Mouse (Mus musculus): Measurements from ENCODE around the gene Chtop. TPM values are rescaled to one million over a fixed set of nuclear protein-coding genes. Genes with fewer than 3 reads are reported as not detected.
A peak's percentile ranks its signal among the peaks of the same experiment; 100 is the strongest.

Chtop gene
- total and polyA plus RNA-seq, 2 experiments from 2014 or later, result 162 to 220 TPM

DNA sequence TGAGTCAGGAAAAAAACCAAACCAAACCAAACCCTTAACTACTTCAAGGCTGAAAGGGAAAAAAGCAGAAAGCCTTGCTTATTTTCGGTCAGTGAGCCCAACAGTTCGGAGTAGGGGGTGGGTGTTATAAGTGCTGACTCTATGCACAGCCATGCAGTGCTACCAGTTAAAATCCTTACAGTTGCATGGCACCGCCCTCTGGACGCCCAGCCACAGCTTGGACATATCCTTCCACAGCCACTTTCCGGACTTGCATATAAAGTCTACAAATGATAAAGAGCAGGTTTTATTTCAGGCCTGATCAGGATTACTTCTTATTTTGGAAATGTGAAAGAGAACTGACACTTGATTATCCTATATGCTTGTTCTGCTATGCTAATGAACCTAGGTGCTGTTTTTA lies 4.1 kb downstream of the Chtop start:
- ATAC-seq, result no peak
- H3K27ac ChIP-seq, result no peak overlapping the region
- peaks cover 44% of the 10 kb centered on the region for H3K36me3 ChIP-seq (ENCODE audit: insufficient read depth, low read length)
- H3K27me3 ChIP-seq (ENCODE audit: insufficient read depth, low read length), result no peaks in the 10 kb centered on the region
- no peak overlapping the region for H3K4me2 ChIP-seq (ENCODE audit: low read depth, low read length)
- no peaks in the 10 kb centered on the region for H3K9me3 ChIP-seq (ENCODE audit: low read length)
- no peak overlapping the region for H3K4me3 ChIP-seq (ENCODE audit: low read length)
- peaks cover 9% of the 10 kb centered on the region; the same call in 1 of the 2 replicates for H3K4me1 ChIP-seq (ENCODE audit: insufficient read depth, low read length)
- TF ChIP-seq CTCF (IDR thresholded peaks at IDR 0.05; ENCODE audit: low read depth), result no peak
- no peak overlapping the region for H3K9ac ChIP-seq (replicated peaks; ENCODE audit: low read length)
- WGBS, result 94% methylated on average over 5 of the region's 5 CpGs
- DNase-seq (ENCODE audit: low spot score), result no peak

DNA sequence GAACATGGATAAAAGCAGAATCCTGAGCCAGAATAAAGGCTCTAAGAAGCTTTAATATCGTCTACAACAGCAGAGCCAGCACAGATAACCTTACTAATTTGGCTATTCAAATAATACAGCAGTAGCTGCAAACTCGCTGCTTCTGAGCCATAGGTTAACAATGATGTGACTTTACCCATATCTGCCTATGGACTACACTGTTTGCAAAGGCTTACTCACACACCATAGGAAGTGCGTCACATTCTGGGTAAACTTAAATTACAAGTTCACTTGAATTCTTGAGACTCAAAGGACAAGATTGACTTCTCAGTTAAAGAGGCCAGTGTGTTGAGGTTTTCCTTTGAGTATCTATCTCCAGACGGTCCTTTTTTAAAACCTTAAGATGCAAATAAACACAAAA lies 5.9 kb downstream of the Chtop start:
- TF ChIP-seq CTCF (IDR thresholded peaks at IDR 0.05; ENCODE audit: low read depth), result no peak
- Histone ChIP-seq H3K27me3 (ENCODE audit: insufficient read depth, low read length) (no peaks in the 10 kb centered on the region), H3K9ac (replicated peaks; ENCODE audit: low read length) (no peak overlapping the region), H3K4me3 (ENCODE audit: low read length) (no peak overlapping the region), H3K36me3 (ENCODE audit: insufficient read depth, low read length) (peaks cover 52% of the 10 kb centered on the region), H3K27ac (no peak overlapping the region), H3K4me1 (ENCODE audit: insufficient read depth, low read length) (peaks cover 9% of the 10 kb centered on the region; the same call in 1 of the 2 replicates), H3K9me3 (ENCODE audit: low read length) (no peaks in the 10 kb centered on the region), H3K4me2 (ENCODE audit: low read depth, low read length) (no peak overlapping the region)
- WGBS, result 84% methylated on average over 4 of the region's 4 CpGs
- ATAC-seq (no peak), DNase-seq (ENCODE audit: low spot score) (no peak)

DNA sequence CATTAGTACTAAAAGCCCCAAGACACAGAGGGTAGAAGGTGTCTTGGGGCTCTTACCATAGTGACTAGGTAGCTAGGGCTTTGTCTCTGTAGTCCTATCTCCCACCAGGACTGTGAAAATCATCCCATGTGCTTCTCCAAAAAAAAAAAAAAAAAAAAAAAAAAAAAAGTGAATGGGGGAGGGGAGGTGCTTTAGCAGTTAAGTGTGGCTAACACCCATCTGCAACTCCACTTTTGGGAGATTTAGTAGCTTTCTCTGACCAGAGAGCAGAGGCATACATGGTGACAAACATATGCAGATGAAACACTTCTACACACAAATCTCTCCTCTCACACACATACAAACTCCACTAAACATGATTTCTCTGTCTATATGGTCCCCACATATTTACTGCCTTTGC lies 11.7 kb downstream of the Chtop start:
- no peak overlapping the region for H3K27ac ChIP-seq
- no peak for ATAC-seq
- DNase-seq (ENCODE audit: low spot score), result no peak
- H3K36me3 ChIP-seq (ENCODE audit: insufficient read depth, low read length), result peaks cover 57% of the 10 kb centered on the region
- no peaks in the 10 kb centered on the region for H3K4me1 ChIP-seq (ENCODE audit: insufficient read depth, low read length)
- H3K9me3 ChIP-seq (ENCODE audit: low read length), result no peaks in the 10 kb centered on the region
- H3K4me2 ChIP-seq (ENCODE audit: low read depth, low read length), result no peak overlapping the region
- H3K4me3 ChIP-seq (ENCODE audit: low read length), result no peak overlapping the region
- no peaks in the 10 kb centered on the region for H3K27me3 ChIP-seq (ENCODE audit: insufficient read depth, low read length)
- no peak for TF ChIP-seq CTCF (IDR thresholded peaks at IDR 0.05; ENCODE audit: low read depth)
- no peak overlapping the region for H3K9ac ChIP-seq (replicated peaks; ENCODE audit: low read length)

DNA sequence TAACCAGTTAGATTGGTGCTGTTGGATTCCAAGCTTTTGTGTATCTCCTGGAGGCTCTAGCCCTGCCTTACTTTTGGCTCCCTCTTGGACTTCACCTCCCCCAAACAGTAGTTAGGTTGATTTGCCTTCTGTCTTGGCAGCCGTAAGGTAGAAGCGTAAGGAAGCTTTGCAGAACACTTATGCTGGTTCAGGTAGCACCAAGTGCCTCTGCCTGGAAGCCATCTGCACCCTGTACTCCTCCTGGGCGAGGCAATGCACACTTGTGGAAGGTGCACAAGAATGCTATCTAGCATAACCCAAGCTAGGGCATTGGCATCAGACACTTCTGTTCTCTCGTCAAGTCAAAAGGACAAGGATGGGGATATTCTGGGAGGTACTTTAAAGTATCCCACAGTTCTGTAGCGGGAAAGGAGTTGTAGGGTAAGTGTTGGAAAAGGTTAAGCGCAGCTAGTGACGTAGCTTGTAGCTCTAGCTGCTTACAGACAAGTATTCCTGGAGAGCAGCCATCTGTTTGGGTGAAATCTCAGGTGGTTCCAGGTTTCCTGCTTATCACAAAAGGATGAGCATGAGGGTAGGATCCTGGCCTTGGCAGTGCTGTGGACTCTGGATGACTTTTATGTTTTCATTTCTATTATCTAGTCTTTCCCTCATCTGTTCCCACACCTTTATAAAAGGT lies 13.3 kb downstream of the Chtop start:
- Histone ChIP-seq H3K27ac (no peak overlapping the region), H3K9ac (replicated peaks; ENCODE audit: low read length) (no peak overlapping the region), H3K4me2 (ENCODE audit: low read depth, low read length) (no peak overlapping the region), H3K36me3 (ENCODE audit: insufficient read depth, low read length) (peaks cover 41% of the 10 kb centered on the region), H3K4me3 (ENCODE audit: low read length) (no peak overlapping the region), H3K4me1 (ENCODE audit: insufficient read depth, low read length) (no peaks in the 10 kb centered on the region), H3K27me3 (ENCODE audit: insufficient read depth, low read length) (no peaks in the 10 kb centered on the region), H3K9me3 (ENCODE audit: low read length) (no peaks in the 10 kb centered on the region)
- WGBS, result 92% methylated on average over 7 of the region's 7 CpGs
- ATAC-seq, result no peak
- no peak for TF ChIP-seq CTCF (IDR thresholded peaks at IDR 0.05; ENCODE audit: low read depth)
- DNase-seq (ENCODE audit: low spot score), result no peak

DNA sequence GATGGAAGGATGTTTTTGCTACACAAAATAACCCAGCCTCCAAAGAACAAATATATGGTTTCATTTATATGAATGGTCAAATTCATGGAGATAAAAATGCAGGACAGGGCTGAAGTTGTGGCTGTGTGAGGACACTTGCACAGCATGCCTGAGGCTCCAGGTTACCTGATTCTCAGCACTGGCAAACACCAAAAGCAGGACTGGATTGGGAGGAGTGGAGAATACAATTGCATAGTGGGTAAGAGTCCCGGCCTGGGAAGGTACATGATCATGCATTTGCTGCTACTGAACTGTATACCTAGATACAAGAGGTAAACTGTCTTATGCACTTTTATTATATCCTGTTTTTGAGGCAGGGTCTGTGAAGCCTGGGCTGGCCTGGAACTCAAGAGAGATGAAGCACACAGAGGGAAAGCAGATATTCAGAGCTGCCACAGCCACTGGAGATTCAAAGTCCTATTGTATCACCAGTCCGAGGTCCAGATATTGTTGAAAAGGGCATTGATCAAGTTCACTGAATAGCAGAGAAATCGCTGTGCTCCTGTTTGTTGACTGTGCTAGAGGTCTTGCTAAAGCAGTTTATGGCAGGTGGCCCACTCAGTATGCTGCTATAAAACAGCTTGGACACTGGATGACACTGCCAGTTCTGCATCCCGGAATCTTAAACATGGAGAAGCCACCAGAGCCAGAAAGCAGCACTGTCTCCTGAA lies 15.3 kb downstream of the Chtop start:
- Histone ChIP-seq H3K27ac (no peak overlapping the region), H3K4me2 (ENCODE audit: low read depth, low read length) (no peak overlapping the region), H3K9me3 (ENCODE audit: low read length) (no peaks in the 10 kb centered on the region), H3K27me3 (ENCODE audit: insufficient read depth, low read length) (no peaks in the 10 kb centered on the region), H3K4me1 (ENCODE audit: insufficient read depth, low read length) (0 out of 2 replicates have a peak, but pooled peaks cover 3% of the 10 kb centered on the region), H3K36me3 (ENCODE audit: insufficient read depth, low read length) (peaks cover 34% of the 10 kb centered on the region), H3K9ac (replicated peaks; ENCODE audit: low read length) (no peak overlapping the region), H3K4me3 (ENCODE audit: low read length) (no peak overlapping the region)
- WGBS, result 59% methylated on average over 4 of the region's 4 CpGs
- DNase-seq (ENCODE audit: low spot score) (peak; percentile 24), ATAC-seq (no peak)
- no peak for TF ChIP-seq CTCF (IDR thresholded peaks at IDR 0.05; ENCODE audit: low read depth)

DNA sequence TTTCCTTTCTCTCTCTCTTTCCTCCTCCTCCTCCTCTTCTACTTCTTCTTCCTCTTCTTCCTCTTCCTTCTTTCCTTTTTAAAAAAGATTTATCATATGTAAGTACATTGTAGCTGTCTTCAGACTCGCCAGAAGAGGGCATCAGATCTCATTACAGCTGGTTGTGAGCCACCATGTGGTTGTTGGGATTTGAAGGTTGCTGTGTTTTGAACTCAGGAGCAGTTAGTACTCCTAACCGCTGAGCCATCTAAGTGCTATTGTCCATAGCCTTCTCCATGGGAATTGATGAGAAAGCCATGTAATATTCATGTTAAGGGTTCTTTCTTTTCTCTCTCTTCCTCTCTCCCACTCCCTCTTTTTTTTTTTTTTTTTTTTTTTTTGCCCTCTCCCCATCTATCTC lies 17.9 kb downstream of the Chtop start:
- 44% methylated on average over 2 of the region's 2 CpGs for WGBS
- ATAC-seq (peak; percentile 33; the same call in 1 of the 2 replicates), DNase-seq (ENCODE audit: low spot score) (peak; percentile 38)

More for the DNA sequence above, 17.9 kb downstream of the Chtop start:
- Histone ChIP-seq H3K4me3 (ENCODE audit: low read length) (no peak overlapping the region), H3K9ac (replicated peaks; ENCODE audit: low read length) (no peak overlapping the region), H3K27me3 (ENCODE audit: insufficient read depth, low read length) (no peaks in the 10 kb centered on the region), H3K4me1 (ENCODE audit: insufficient read depth, low read length) (0 out of 2 replicates have a peak, but pooled peaks cover 3% of the 10 kb centered on the region), H3K4me2 (ENCODE audit: low read depth, low read length) (no peak overlapping the region), H3K27ac (no peak overlapping the region), H3K36me3 (ENCODE audit: insufficient read depth, low read length) (peaks cover 34% of the 10 kb centered on the region), H3K9me3 (ENCODE audit: low read length) (no peaks in the 10 kb centered on the region)
- TF ChIP-seq CTCF (IDR thresholded peaks at IDR 0.05; ENCODE audit: low read depth), result peak; percentile 44; the same call in 1 of the 2 replicates
